Mouse (Mus musculus): Measurements from ENCODE around the gene Siae.

GRCm38 (mm10) chr9:37569231-37569835 lies 13.8 kb downstream of the Siae start:
- TF ChIP-seq CTCF (IDR thresholded peaks at IDR 0.05; ENCODE audit: low read depth, low read length) (no peak), POLR2A (IDR thresholded peaks at IDR 0.05; ENCODE audit: extremely low read depth, insufficient read depth, low read length) (no peak)

Data from liver, adult 2 months (tissue).